Mouse (Mus musculus) liver, embryonic 14.5 days (tissue): ENCODE measurements at regions not wholly inside any gene's neighbourhood (a gene's known extent, or its start where the extent isn't known, plus 50 kb on each side); places are given as distances from the start of the nearest gene placed in this dataset.

ENCODE experiments used
- CTCF ChIP-seq: IDR thresholded peaks from 2 replicates; pipeline ENCODE4 v1.5.1; 2016; ENCODE audit warnings: antibody characterized with exemption, low read depth, control low read depth
- EP300 ChIP-seq: IDR thresholded peaks from 2 replicates; pipeline ENCODE4 v1.6.1; 2016; ENCODE audit warnings: antibody characterized with exemption, low read depth

GRCm38 (mm10) chr19:15761086-15761485, 186.1 kb downstream of the Psat1 start:
- TF ChIP-seq CTCF (no peak), EP300 (no peak)
